Mouse (Mus musculus): ENCODE data around the gene Ccp110.

GRCm38 (mm10) chr7:118775991-118776390, 63.6 kb downstream of the Ccp110 start:
- TF ChIP-seq POLR2A (IDR thresholded peaks at IDR 0.05; ENCODE audit: borderline replicate concordance, extremely low read depth, insufficient read depth, insufficient read length, poor library complexity, severe bottlenecking) (no peak), CTCF (IDR thresholded peaks at IDR 0.05; ENCODE audit: borderline replicate concordance, extremely low read depth, insufficient read depth, insufficient read length) (no peak)
